Mouse (Mus musculus) frontal cortex, adult (tissue): ENCODE measurements at regions not wholly inside any gene's neighbourhood (a gene's known extent, or its start where the extent isn't known, plus 50 kb on each side); places are given as distances from the start of the nearest gene placed in this dataset.
"Not testable (repeated sequence)": the region's sequence is repeated elsewhere in the genome, so short reads cannot be mapped to it uniquely, and the experiment has no call there.

Experiments
- ATAC-seq: cut with Nextera tagmentation; 2 replicates; pipeline ENCODE4 v1.9.2; 2017; ENCODE audit warnings: mild to moderate bottlenecking, moderate library complexity, mixed read lengths; ENCODE audit not compliant: low TSS enrichment

GRCm38 (mm10) chr12:5956141-5956540, 580.7 kb upstream of the Klhl29 start:
- ATAC-seq, result no peak

GRCm38 (mm10) chr12:5955564-5955963, 580.1 kb upstream of the Klhl29 start:
- no peak for ATAC-seq

- ATAC-seq, result peak; percentile 82
Observed at GRCm38 (mm10) chr12:5943346-5943925, 568.0 kb upstream of the Klhl29 start.

- ATAC-seq, result no peak
Observed at GRCm38 (mm10) chr12:5921262-5921661, 545.8 kb upstream of the Klhl29 start.

- ATAC-seq, result no peak
Observed at GRCm38 (mm10) chr12:5918030-5918429, 542.5 kb upstream of the Klhl29 start.

- no peak for ATAC-seq
Observed at GRCm38 (mm10) chr12:5906251-5906650, 530.8 kb upstream of the Klhl29 start.

GRCm38 (mm10) chr12:5891786-5892185, 516.3 kb upstream of the Klhl29 start:
- ATAC-seq, result not testable (repeated sequence)

- ATAC-seq, result no peak
Observed at GRCm38 (mm10) chr12:5866701-5867100, 491.2 kb upstream of the Klhl29 start.

- no peak for ATAC-seq
Observed at GRCm38 (mm10) chr12:5859795-5860194, 484.3 kb upstream of the Klhl29 start.

GRCm38 (mm10) chr12:5856421-5856820, 480.9 kb upstream of the Klhl29 start:
- ATAC-seq, result peak; percentile 95

GRCm38 (mm10) chr12:5810427-5810826, 434.9 kb upstream of the Klhl29 start:
- ATAC-seq, result no peak

- no peak for ATAC-seq
Observed at GRCm38 (mm10) chr12:5810009-5810408, 434.5 kb upstream of the Klhl29 start.

- ATAC-seq, result no peak
Observed at GRCm38 (mm10) chr12:5807996-5808886, 432.8 kb upstream of the Klhl29 start.

- no peak for ATAC-seq
Observed at GRCm38 (mm10) chr12:5805731-5806130, 430.2 kb upstream of the Klhl29 start.

- no peak for ATAC-seq
Observed at GRCm38 (mm10) chr12:5793051-5793450, 417.6 kb upstream of the Klhl29 start.

- ATAC-seq, result no peak
Observed at GRCm38 (mm10) chr12:5787074-5787813, 411.8 kb upstream of the Klhl29 start.

- ATAC-seq, result no peak
Observed at GRCm38 (mm10) chr12:5781276-5781675, 405.8 kb upstream of the Klhl29 start.

GRCm38 (mm10) chr12:5777556-5777955, 402.1 kb upstream of the Klhl29 start:
- no peak for ATAC-seq

- ATAC-seq, result no peak
Observed at GRCm38 (mm10) chr12:5771399-5771978, 396.0 kb upstream of the Klhl29 start.

- ATAC-seq, result no peak
Observed at GRCm38 (mm10) chr12:5770531-5770930, 395.0 kb upstream of the Klhl29 start.

GRCm38 (mm10) chr12:5764445-5765170, 389.1 kb upstream of the Klhl29 start:
- no peak for ATAC-seq
